Mouse (Mus musculus) hematopoietic stem cell, adult 5-6 weeks (primary cell): ENCODE results near the gene Tmed9. TPM values are rescaled to one million over a fixed set of nuclear protein-coding genes. Genes with fewer than 3 reads are reported as not detected.
"Not testable (repeated sequence)": the region's sequence is repeated elsewhere in the genome, so short reads cannot be mapped to it uniquely, and the experiment has no call there.

Source experiments
- ATAC-seq, 2 experiments: fragments of 125-278 bp in 1 of 2; replicated peaks in 1 of 2; 2 replicates each; pipeline ENCODE4 v1.8.0; 2016 to 2017; ENCODE audit warnings: inconsistent platforms in 2 of 2, mild to moderate bottlenecking in 2 of 2, moderate number of reproducible peaks in 2 of 2, low read depth in 1 of 2, moderate TSS enrichment in 1 of 2; ENCODE audit not compliant: low FRiP score in 2 of 2, poor library complexity in 2 of 2, severe bottlenecking in 2 of 2, insufficient read depth in 1 of 2, low TSS enrichment in 1 of 2
- total RNA-seq: library from RNA; stranded (forward); fragments of 172-1452, 232-1000 nt; gene quantifications from 2 replicates; pipeline ENCODE4 v1.2.3, GENCODE M21; 2017

Gene Tmed9
- total RNA-seq, 1 experiment from 2014 or later, result 114 TPM

DNA sequence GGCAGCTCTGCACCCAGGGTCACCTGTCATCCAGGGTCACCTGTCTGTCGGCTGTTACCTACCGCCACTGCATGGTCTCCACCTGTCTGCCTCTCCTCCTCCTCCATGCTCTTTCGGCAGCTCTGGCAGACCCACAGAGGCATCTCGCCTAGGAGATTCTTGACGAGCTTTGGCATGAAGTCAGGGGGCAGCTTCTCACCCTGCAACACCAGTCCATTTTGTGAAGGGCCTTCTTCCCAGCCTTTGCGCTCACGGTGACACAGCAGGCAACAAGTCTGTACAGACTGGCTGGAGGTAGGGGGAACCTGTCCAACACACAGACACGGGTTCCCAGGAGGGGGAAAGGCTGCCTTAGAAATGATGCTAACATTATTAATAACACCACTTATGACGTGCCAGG lies 17.6 kb upstream of the Tmed9 start:
- no peak for ATAC-seq

DNA sequence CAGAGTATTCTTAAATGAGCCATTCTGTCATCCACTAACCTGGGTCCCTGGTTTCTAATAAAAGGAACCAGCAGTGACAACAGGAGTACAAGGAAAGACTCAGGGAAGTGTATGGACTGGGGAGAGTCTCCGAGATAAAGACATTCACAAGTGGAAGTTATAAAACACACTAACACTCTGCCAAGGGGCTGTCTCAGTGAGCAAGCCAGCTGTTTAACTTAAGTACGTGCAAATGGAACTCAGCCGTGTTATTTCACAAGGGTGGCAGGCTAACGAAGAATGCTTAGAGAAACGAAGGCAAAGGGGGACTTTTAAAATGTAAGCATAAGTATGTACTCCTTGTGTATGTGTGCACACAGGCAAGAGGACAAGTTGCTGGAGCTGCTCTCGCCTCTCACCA lies 16.0 kb upstream of the Tmed9 start:
- ATAC-seq, result no peak

DNA sequence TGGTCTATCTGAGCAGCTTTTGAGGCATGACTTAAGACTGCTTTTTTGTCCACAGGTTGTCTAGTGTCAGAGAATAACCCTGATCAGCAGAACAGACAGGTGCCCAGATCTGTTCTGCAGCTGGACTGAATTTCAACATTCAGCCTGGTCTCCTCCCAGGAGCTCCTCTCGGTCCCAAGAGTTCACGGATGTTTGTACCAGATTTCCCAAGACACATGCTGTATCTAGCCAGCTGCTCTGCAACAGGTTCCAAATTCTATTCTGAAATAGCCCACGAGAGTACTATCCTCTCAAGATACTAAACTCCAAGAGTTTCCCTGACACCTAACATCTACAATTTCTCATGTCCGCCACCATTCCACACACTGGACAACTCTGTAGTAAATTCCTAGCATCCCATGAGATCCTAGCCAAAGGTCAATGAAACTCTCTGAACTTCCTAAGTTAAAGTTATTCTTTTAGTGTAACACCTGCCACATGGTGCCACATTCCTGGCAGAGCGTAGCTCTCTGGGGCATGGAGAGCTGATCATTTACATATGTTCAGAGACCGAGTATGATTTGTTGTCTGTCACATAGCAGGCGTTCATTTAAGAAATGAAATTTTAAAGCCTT lies 10.2 kb upstream of the Tmed9 start:
- no peak for ATAC-seq

- no peak for ATAC-seq
These were observed 6.5 kb upstream of the Tmed9 start for GRCm38 (mm10) chr13:55567001-55567400.

- no peak for ATAC-seq
These were observed 5.6 kb upstream of the Tmed9 start for GRCm38 (mm10) chr13:55567949-55568348.

GRCm38 (mm10) chr13:55568524-55568923 lies 5.0 kb upstream of the Tmed9 start:
- not testable (repeated sequence) for ATAC-seq

GRCm38 (mm10) chr13:55569726-55570285 lies 3.7 kb upstream of the Tmed9 start:
- ATAC-seq, result no peak

DNA sequence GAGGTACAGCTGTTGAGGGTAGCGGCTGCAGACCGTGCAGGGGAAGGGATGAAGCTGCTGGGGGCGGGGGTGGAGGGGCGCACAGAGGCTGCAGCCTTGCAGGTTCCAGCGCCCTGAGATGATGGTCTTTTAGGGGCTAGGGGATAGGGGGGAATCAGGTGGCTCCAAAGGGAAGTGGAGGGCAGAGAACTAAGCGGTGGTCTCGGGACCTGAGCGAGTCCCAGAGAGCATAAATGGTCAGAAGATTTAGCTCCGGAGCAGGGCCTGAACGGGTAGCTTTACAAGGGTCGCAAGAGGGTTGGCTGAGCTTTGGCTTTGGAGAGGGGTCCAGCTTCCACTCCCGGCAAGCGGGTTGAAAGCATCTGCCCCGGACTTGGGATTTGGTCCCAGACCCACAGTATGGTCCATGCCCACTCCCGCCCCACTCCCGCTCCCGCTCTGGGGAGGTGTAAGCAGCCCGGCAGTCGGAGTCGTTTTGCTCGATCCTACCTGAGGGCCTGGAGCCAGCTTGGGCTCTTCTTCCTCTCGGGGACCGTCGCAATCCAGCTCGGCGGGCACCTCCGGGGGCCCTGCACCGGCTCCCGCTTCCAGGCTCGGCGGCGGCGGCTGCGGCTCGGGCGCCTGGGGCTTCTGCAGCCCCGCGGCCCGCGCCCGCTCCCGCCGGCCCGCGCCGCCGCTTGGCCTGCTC lies 3.1 kb upstream of the Tmed9 start:
- peak; percentile 33 to 35; a peak in 1 of 4 replicates for ATAC-seq

DNA sequence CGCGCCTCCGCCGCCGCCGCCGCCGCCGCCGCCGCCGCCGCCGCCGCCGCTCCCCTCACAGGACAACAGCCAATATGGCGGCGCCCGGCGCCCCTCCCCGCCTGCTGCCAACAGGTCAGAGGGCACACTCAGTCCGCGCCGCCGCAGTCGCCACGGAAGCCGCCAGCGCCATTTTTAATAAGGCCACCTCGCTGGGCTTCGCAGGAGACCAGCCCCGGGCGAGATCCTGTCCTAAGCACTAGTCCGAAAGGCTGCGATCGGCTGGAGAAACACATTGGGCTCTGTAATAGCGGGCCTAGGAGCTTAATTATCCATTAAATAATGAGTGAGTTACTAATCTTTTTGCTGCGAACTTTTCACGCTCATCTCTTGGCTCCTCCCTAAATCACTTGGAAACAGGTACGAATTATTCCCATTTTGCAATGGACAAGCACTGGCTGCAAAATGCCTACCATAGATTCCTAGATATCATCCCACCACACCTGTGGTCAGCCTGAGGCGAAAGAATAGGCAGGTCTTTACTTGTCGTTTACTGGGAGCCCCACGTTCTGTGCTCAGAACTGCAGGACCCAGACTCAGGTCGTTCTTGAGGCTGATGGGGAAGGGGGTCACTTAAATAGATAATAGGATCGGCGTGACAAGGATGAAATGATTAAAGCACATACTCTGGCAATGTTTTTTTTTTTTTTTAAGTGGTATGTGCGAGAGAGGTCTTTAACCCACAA lies 2.3 kb upstream of the Tmed9 start, which contains the start of gene Fam193b:
Gene Fam193b, minus strand, starts transcription at position 94 of the 725 bp plus-strand sequence.
- peak; percentile 92 to 97 for ATAC-seq

GRCm38 (mm10) chr13:55571977-55572376 lies 1.6 kb upstream of the Tmed9 start:
- no peak for ATAC-seq

GRCm38 (mm10) chr13:55574321-55574720 lies 789 bp downstream of the Tmed9 start:
- no peak for ATAC-seq

- ATAC-seq, result no peak
These were observed 2.4 kb downstream of the Tmed9 start for GRCm38 (mm10) chr13:55575932-55576331.

- not testable (repeated sequence) for ATAC-seq
These were observed 3.3 kb downstream of the Tmed9 start for GRCm38 (mm10) chr13:55576872-55577271.

DNA sequence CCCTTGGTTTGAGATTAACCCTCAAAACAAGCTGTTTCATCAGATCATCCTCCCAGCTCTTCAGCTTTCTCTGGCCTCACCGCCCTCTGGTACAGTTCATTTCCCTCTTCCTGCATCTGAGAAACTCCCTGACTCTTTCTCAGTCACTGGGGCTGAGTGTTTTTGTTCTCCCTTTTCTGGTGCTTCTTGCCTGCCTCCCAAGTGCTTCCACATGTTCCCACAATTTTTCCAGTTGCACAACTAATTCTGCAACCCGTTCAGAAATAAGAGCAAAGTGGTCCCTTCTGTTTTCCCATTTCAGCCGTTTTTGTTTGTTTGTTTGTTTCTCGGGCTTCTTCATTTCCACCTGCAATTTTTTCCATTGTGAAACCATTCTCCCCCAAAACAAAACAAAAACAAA lies 4.6 kb downstream of the Tmed9 start:
- no peak for ATAC-seq

DNA sequence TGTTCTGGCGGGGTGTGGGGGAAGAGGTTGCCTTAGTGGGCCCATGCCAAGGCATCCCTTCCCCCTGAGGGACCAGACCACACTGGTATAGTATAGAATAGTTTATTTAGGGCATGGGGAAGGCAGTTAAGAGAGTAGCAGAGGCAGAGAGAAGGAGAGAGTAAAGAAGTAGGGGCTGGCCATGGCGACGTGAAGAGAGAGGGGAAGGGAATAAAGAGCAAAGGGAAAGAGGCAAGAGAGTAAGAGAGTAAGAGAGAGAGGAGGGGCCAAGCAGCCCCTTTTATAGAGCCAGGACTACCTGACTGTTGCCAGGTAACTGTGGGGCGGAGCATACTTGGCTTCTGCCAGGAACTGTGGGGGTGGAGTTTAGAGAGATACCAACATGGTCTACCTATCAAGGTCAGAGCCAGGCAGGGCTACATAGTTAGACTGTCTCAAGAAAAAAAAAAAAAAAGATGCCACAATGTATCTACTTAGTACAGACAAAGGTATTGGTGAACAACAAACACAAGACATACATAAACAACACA lies 18.5 kb downstream of the Tmed9 start:
- ATAC-seq, result no peak

DNA sequence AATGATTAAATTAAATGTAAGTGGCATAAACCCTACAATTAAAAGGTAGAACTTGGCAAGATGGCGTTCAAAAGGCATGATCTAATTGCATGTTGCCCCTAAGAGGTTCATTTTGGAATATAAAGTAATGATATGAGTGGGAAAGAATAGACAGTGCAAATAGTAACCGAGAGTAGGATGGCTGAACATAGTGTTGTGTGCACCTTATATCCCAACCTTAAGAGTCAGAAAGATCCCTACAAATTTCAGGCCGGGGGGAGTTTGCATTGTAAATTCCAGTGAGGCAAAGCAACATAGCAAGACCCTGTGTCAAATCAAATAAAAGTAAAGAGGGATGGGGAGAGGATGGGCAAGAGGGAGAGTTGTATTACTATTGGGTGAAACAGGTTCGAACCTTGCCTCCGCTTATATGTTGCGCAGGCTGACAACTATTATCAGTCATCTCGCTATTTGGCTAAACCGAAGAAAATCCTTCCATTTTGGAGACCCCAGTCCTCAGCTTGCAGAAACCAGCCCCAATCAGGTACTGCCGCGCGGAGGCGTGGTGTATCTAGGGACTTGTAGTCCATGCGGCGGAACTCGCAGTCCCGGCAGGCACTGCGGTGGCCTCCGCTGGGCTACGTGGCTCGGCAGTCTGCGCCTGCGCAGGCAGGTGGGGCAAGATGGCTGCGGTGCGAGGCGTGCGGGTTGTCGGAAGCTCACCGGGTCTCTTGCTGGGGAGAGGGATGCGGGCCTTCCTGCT lies 19.2 kb downstream of the Tmed9 start:
- ATAC-seq, result peak; percentile 98 to 100

- ATAC-seq, result peak in 1 of 2 experiments; percentile 33; a peak in 2 of 4 replicates
These were observed 19.8 kb downstream of the Tmed9 start for GRCm38 (mm10) chr13:55593254-55593747.
